19 mouse cellular contexts compared by ENCODE assay signal in the genomic region with DNA sequence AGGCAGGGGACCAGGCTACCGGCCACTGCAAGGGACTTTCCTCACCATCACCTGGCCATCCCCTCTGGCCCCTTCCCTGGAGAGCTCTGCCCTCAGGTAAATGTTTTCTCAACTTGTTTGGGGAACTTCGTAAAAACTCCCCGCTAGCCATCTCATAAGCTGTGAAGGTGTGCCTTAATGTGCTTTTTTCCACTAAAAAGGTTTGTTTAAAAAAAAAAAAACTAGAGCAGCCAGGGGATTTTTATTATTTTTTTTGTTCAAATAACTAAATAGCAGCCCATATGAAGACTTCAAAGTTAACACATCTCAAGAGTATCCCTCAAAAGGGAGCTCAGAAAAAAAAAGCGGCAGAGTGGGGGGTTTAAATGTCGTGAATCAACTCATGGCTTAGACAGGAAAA. TPM values are rescaled to one million over a fixed set of nuclear protein-coding genes. Genes with fewer than 3 reads are reported as not detected.
DNase-seq lines count a peak whose midpoint lies in the region; ATAC-seq and TF ChIP-seq lines count a peak whose summit lies in the region.
"Had no signal": no experiment of that assay in that cellular context is flagged by ENCODE, and none has a peak within 500 bp of the region (broad histone marks: within the 10 kb centered on the region; RNA-seq: fewer than 3 reads in every experiment).

No protein-coding gene starts in this region.

- peaks cover 9% of the 10 kb centered on the region for H3K9me3 ChIP-seq in CH12.LX (replicated peaks; ENCODE audit: low read length)
- H3K9me3 ChIP-seq: G1E had no signal

- peak overlapping the region; percentile 80; the same call in 1 of the 2 replicates for H3K27ac ChIP-seq in CH12.LX (ENCODE audit: insufficient read depth, low read depth)

- TF ChIP-seq EP300 in CH12.LX (IDR thresholded peaks at IDR 0.05; ENCODE audit: low read length): no peak

- in situ Hi-C loops in CH12.LX (cut with MboI; ENCODE audit: low pct_ligation_motif_present, low pct_unique_long_range_greater_than_20kb, low sequenced_read_pairs): no loop called here

- H3K4me2 ChIP-seq in CH12.LX (ENCODE audit: insufficient read depth, low read depth, poor library complexity, severe bottlenecking): peak overlapping the region; percentile 94

- no peak overlapping the region for H3K9ac ChIP-seq in CH12.LX (ENCODE audit: insufficient read depth, low read depth)

- intact Hi-C loops in heart, postnatal 10 days (cut with DNase I): no loop called here

- H3K4me1 ChIP-seq in CH12.LX (ENCODE audit: control insufficient read depth in 1 of 2, insufficient read depth in 2 of 2): peaks cover 17 to 42% of the 10 kb centered on the region in 2 experiments

- peak; percentile 20 for ATAC-seq in CD4-positive, CD25-positive, alpha-beta regulatory T cell, adult 4 months
- ATAC-seq: activated CD4-positive, CD25-positive, alpha-beta regulatory T cell, adult 4 months; Patski had no signal

- H3K4me3 ChIP-seq in CH12.LX (replicated peaks in 1 of 3; ENCODE audit: low read depth in 2 of 3, low read length in 2 of 3, poor library complexity in 1 of 3): no peak overlapping the region

- DNase-seq in CH12.LX (ENCODE audit: extremely low read depth): no peak
- no peak for DNase-seq in heart, postnatal 10 days
- DNase-seq in layer of hippocampus, postnatal 25 days (ENCODE audit: extremely low spot score in 1 of 2, low spot score in 1 of 2): no peak
- DNase-seq: adrenal gland, adult 2 months; adrenal gland, adult 8-10 months; adrenal gland, postnatal 10 days; adrenal gland, postnatal 14 days; adrenal gland, postnatal 25 days; adrenal gland, postnatal 36 days; B cell, adult 2 months; cerebellum, adult 11 months; cerebellum, adult 11-12 months; cerebellum, adult 18-20 months; cerebellum, adult 2 months; cerebellum, adult 8-10 months had no signal

- no peak for TF ChIP-seq CTCF in CH12.LX (conservative IDR thresholded peaks at IDR 0.05 in 1 of 2, IDR thresholded peaks at IDR 0.05 in 1 of 2; ENCODE audit: low read depth in 2 of 2, low read length in 2 of 2)

- no peak for TF ChIP-seq POLR2A in CH12.LX (IDR thresholded peaks at IDR 0.05; ENCODE audit: low read depth, low read length)

- no peak for TF ChIP-seq RAD21 in CH12.LX (IDR thresholded peaks at IDR 0.05; ENCODE audit: low read depth, low read length)

- dilution Hi-C loops in CH12.LX (cut with MboI; ENCODE audit: extremely low pct_ligation_motif_present, extremely low pct_unique_long_range_greater_than_20kb, low sequenced_read_pairs): no loop called here

- no peaks in the 10 kb centered on the region for H3K79me2 ChIP-seq in CH12.LX (replicated peaks; ENCODE audit: control insufficient read depth, extremely low read depth, insufficient read depth, poor library complexity, severe bottlenecking)

- H3K36me3 ChIP-seq in CH12.LX (replicated peaks in 1 of 2; ENCODE audit: control insufficient read depth in 1 of 2, insufficient read depth in 1 of 2, low read length in 1 of 2): no peaks in the 10 kb centered on the region
- H3K36me3 ChIP-seq: G1E had no signal

- no peaks in the 10 kb centered on the region for H3K27me3 ChIP-seq in CH12.LX (replicated peaks)

TF ChIP-seq in CH12.LX, 34 proteins besides CTCF, POLR2A, EP300 and RAD21:
- TF ChIP-seq TBP (conservative IDR thresholded peaks at IDR 0.05; ENCODE audit: low read depth, low read length): no peak
- peak; percentile 59; the same call in 1 of the 2 replicates for TF ChIP-seq MAZ (IDR thresholded peaks at IDR 0.05; ENCODE audit: low read depth, low read length)
- no peak for TF ChIP-seq HCFC1 (IDR thresholded peaks at IDR 0.05; ENCODE audit: low read depth, low read length)
- peak; percentile 81 for TF ChIP-seq ZNF384 (IDR thresholded peaks at IDR 0.05; ENCODE audit: low read depth, low read length)

RNA-seq across cellular contexts. Expression of a gene that starts 7.4 kb away (rescaled TPM):
- polyA plus RNA-seq in CD4-positive, CD25-positive, alpha-beta regulatory T cell, adult 4 months (2017; shearing (Covaris generic)): 100 to 1,000 TPM; 162 to 234 TPM
- total RNA-seq in CH12.LX (2012; rRNA removed) (137 and 141 TPM in 2 replicates), CH12.LX (2014; rRNA removed) (128 and 142 TPM in 2 replicates)
- 89.2 and 104 TPM in 2 replicates for polyA plus RNA-seq in CH12.LX (2012; ENCODE audit: insufficient read length, low read depth)
- total RNA-seq in heart, postnatal 10 days (2021): 1 to 10 TPM in 1 of 2 experiments, under 1 TPM in 1; 0.93 to 1.1 TPM
- under 1 TPM; 0.30 to 0.40 TPM for total RNA-seq in layer of hippocampus, postnatal 25 days (2021)
- total RNA-seq: adrenal gland, postnatal 25 days; G1E had no signal
- polyA plus RNA-seq: G1E, Patski had no signal

Comparison
In these comparisons a context has a peak if more than half of its experiments do, and no peak if none do; other contexts are left out.
1. RNA of a gene that starts 7.4 kb away (total RNA-seq): 128 to 142 TPM in CH12.LX; 0.93 to 1.1 TPM in heart, postnatal 10 days and 0.30 to 0.40 TPM in layer of hippocampus, postnatal 25 days; every median in the first group is over 10 times any median in the second.